Mouse (Mus musculus) hindbrain, embryonic 13.5 days (tissue): ENCODE results near the gene Klc4. TPM values are rescaled to one million over a fixed set of nuclear protein-coding genes. Genes with fewer than 3 reads are reported as not detected.

Experiments
- ATAC-seq: fragments of 200-750 bp; cut with Nextera tagmentation; 2 replicates; pipeline ENCODE4 v1.8.0; 2017; ENCODE audit warnings: moderate TSS enrichment; ENCODE audit not compliant: low FRiP score
- H3K27ac ChIP-seq: fragments of 300-500 bp; sonication (generic); 2 replicates; pipeline ENCODE4 v1.5.1; 2015; ENCODE audit warnings: inconsistent platforms, mild to moderate bottlenecking, moderate library complexity
- H3K27me3 ChIP-seq: fragments of 300-500 bp; sonication (generic); 2 replicates; pipeline ENCODE4 v1.6.1; 2015; ENCODE audit warnings: mild to moderate bottlenecking, inconsistent platforms
- H3K36me3 ChIP-seq: fragments of 300-500 bp; sonication (generic); 2 replicates; pipeline ENCODE4 v1.6.1; 2015; ENCODE audit warnings: mild to moderate bottlenecking, inconsistent platforms
- H3K4me1 ChIP-seq: fragments of 300-500 bp; sonication (generic); replicated peaks from 2 replicates; pipeline ENCODE4 v1.6.1; 2015; ENCODE audit warnings: inconsistent platforms
- H3K4me2 ChIP-seq: fragments of 300-500 bp; sonication (generic); 2 replicates; pipeline ENCODE4 v1.6.1; 2015; ENCODE audit warnings: inconsistent platforms, mild to moderate bottlenecking, moderate library complexity
- H3K4me3 ChIP-seq: fragments of 300-500 bp; sonication (generic); 2 replicates; pipeline ENCODE4 v1.5.1; 2015; ENCODE audit warnings: mild to moderate bottlenecking, inconsistent platforms
- H3K9ac ChIP-seq: fragments of 300-500 bp; sonication (generic); 2 replicates; pipeline ENCODE4 v1.6.1; 2015; ENCODE audit warnings: mild to moderate bottlenecking, inconsistent platforms
- H3K9me3 ChIP-seq: fragments of 300-500 bp; sonication (generic); 2 replicates; pipeline ENCODE4 v1.6.1; 2016; ENCODE audit warnings: inconsistent platforms
- WGBS: fragments of 180-500 bp; shearing (Covaris S2); methylation state at CpG from one replicate; pipeline ENCODE4 v1.1.7; 2015; 5-methylcytosine and 5-hydroxymethylcytosine counted together
- polyA plus RNA-seq: library from polyadenylated mRNA; unstranded; fragments of >200 nt; fragmentation: Nextera tagmentation; extraction: Ambion mirVana; gene quantifications from 2 replicates; pipeline ENCODE4 v1.2.1, GENCODE M21; 2015

Klc4 gene
- polyA plus RNA-seq, 1 experiment from 2014 or later, result 45.9 TPM

- Histone ChIP-seq H3K27me3 (no peaks in the 10 kb centered on the region), H3K9ac (no peak overlapping the region), H3K9me3 (no peaks in the 10 kb centered on the region), H3K4me1 (peaks cover 17% of the 10 kb centered on the region), H3K4me2 (no peak overlapping the region), H3K36me3 (peaks cover 44% of the 10 kb centered on the region), H3K27ac (no peak overlapping the region), H3K4me3 (no peak overlapping the region)
- ATAC-seq, result no peak
- WGBS, result 87% methylated on average over 19 of the region's 19 CpGs
Observed at GRCm38 (mm10) chr17:46591406-46591805, 54.4 kb downstream of the Klc4 start.

- no peak overlapping the region for H3K9ac ChIP-seq
- H3K27me3 ChIP-seq, result no peaks in the 10 kb centered on the region
- peaks cover 53% of the 10 kb centered on the region for H3K36me3 ChIP-seq
- no peaks in the 10 kb centered on the region for H3K9me3 ChIP-seq
- H3K27ac ChIP-seq, result no peak overlapping the region
- no peak overlapping the region for H3K4me3 ChIP-seq
- no peak overlapping the region for H3K4me2 ChIP-seq
- peaks cover 17% of the 10 kb centered on the region for H3K4me1 ChIP-seq
- no peak for ATAC-seq
- 84% methylated on average over 7 of the region's 7 CpGs for WGBS
Observed at GRCm38 (mm10) chr17:46590439-46590838, 55.4 kb downstream of the Klc4 start.

- Histone ChIP-seq H3K27me3 (no peaks in the 10 kb centered on the region), H3K36me3 (peaks cover 58% of the 10 kb centered on the region), H3K4me1 (peaks cover 12% of the 10 kb centered on the region), H3K27ac (no peak overlapping the region), H3K4me3 (no peak overlapping the region), H3K4me2 (no peak overlapping the region), H3K9ac (no peak overlapping the region), H3K9me3 (no peaks in the 10 kb centered on the region)
- ATAC-seq, result no peak
- 92% methylated on average over 16 of the region's 16 CpGs for WGBS
Observed at GRCm38 (mm10) chr17:46589635-46590314, 56.0 kb downstream of the Klc4 start.

DNA sequence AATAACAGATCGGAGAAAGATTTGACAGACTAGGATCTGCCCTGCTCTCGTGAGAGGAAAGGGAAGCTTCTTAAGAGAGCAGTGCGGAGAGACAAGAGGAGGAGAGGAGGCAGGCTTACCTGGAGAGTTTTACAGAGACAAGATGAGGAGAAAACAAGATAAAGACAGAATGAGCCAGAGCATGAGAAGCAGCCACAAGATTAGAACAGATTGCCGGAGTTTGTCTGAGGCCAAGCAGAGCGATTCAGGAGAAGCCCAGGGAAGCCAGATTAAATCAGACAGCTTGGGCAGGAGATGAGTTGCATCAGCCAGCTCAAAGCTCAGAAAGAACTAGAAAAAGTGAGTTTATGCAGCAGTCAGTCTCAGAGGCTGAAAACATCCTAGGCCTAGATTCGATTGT is 56.9 kb downstream of the Klc4 start:
- peaks cover 8% of the 10 kb centered on the region for H3K4me1 ChIP-seq
- no peak overlapping the region for H3K27ac ChIP-seq
- H3K4me2 ChIP-seq, result no peak overlapping the region
- H3K4me3 ChIP-seq, result no peak overlapping the region
- no peaks in the 10 kb centered on the region for H3K27me3 ChIP-seq
- H3K36me3 ChIP-seq, result peaks cover 61% of the 10 kb centered on the region
- no peak for ATAC-seq
- no peak overlapping the region for H3K9ac ChIP-seq
- WGBS, result 94% methylated on average over 6 of the region's 6 CpGs
- H3K9me3 ChIP-seq, result no peaks in the 10 kb centered on the region

GRCm38 (mm10) chr17:46588173-46588572 is 57.6 kb downstream of the Klc4 start:
- no peaks in the 10 kb centered on the region for H3K27me3 ChIP-seq
- no peak overlapping the region for H3K27ac ChIP-seq
- no peak overlapping the region for H3K4me3 ChIP-seq
- H3K4me2 ChIP-seq, result no peak overlapping the region
- peaks cover 5% of the 10 kb centered on the region for H3K4me1 ChIP-seq
- WGBS, result 83% methylated on average over 9 of the region's 9 CpGs
- no peak for ATAC-seq
- H3K9ac ChIP-seq, result no peak overlapping the region
- H3K9me3 ChIP-seq, result no peaks in the 10 kb centered on the region
- peaks cover 61% of the 10 kb centered on the region for H3K36me3 ChIP-seq

DNA sequence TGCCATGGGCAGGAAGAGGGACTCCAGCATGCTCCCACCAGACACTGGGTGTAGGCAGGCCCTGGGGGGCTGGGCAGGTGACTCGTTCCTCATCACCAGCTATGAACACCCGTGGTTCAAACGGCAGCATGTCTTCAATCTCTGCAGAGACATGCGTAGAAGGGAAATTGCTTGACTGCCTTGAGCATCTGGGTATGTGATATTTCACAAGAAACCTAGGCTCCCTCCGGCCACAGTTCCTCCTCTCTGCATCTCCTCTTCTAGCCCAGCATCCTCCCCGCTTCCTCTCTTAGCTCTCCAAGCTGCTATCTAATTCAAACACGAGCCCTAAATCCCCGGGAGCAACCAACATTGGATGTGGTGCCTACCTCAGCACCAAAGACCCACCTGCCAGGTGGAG is 59.5 kb downstream of the Klc4 start:
- Histone ChIP-seq H3K9me3 (no peaks in the 10 kb centered on the region), H3K36me3 (peaks cover 76% of the 10 kb centered on the region), H3K4me3 (no peak overlapping the region), H3K27ac (no peak overlapping the region), H3K4me1 (no peaks in the 10 kb centered on the region), H3K4me2 (no peak overlapping the region), H3K9ac (no peak overlapping the region), H3K27me3 (no peaks in the 10 kb centered on the region)
- 95% methylated on average over 8 of the region's 8 CpGs for WGBS
- ATAC-seq, result no peak

Other genes with a start within 250 kb of the Klc4 start
- gene Crip3, start 217.1 kb downstream of the Klc4 start, polyA plus RNA-seq, result 2.4 and 3.1 TPM in 2 replicates
- gene Slc22a7, start 207.6 kb downstream of the Klc4 start, polyA plus RNA-seq, result not detected in 2 replicates
- 4.6 and 4.7 TPM in 2 replicates for gene Ttbk1, start 158.3 kb downstream of the Klc4 start, polyA plus RNA-seq
- gene Dnph1, start 149.3 kb downstream of the Klc4 start, polyA plus RNA-seq, result 20.4 and 21.8 TPM in 2 replicates
- gene Cul9, start 99.6 kb downstream of the Klc4 start, polyA plus RNA-seq, result 17.1 and 21.6 TPM in 2 replicates
- gene Srf, start 89.8 kb downstream of the Klc4 start, polyA plus RNA-seq, result 4.6 and 4.8 TPM in 2 replicates
- 39.9 and 40.7 TPM in 2 replicates for gene Ptk7, start 16.5 kb downstream of the Klc4 start, polyA plus RNA-seq
- 73.5 and 75.6 TPM in 2 replicates for gene Mrpl2, start 207 bp upstream of the Klc4 start, polyA plus RNA-seq
- gene Cul7, start 4.3 kb upstream of the Klc4 start, polyA plus RNA-seq, result 40.0 and 41.2 TPM in 2 replicates
- gene Rrp36, start 28.3 kb upstream of the Klc4 start, polyA plus RNA-seq, result 52.3 and 56.2 TPM in 2 replicates
- 257 and 261 TPM in 2 replicates for gene Mea1, start 32.8 kb upstream of the Klc4 start, polyA plus RNA-seq
- 162 and 164 TPM in 2 replicates for gene Klhdc3, start 34.9 kb upstream of the Klc4 start, polyA plus RNA-seq
- 78.2 and 79.7 TPM in 2 replicates for gene Ppp2r5d, start 59.1 kb upstream of the Klc4 start, polyA plus RNA-seq
- gene Pex6, start 65.4 kb upstream of the Klc4 start, polyA plus RNA-seq, result 24.4 and 24.7 TPM in 2 replicates
- gene Gnmt, start 83.1 kb upstream of the Klc4 start, polyA plus RNA-seq, result 0.90 and 1.5 TPM in 2 replicates
- 66.1 and 67.1 TPM in 2 replicates for gene Cnpy3, start 106.2 kb upstream of the Klc4 start, polyA plus RNA-seq
- gene Ptcra, start 117.7 kb upstream of the Klc4 start, polyA plus RNA-seq, result 0.26 and 0.40 TPM in 2 replicates
- gene 2310039H08Rik, start 126.6 kb upstream of the Klc4 start, polyA plus RNA-seq, result 49.4 and 58.4 TPM in 2 replicates
- gene Rpl7l1, start 136.7 kb upstream of the Klc4 start, polyA plus RNA-seq, result 92.8 and 113 TPM in 2 replicates
- 5.9 and 7.8 TPM in 2 replicates for gene Bicral, start 212.5 kb upstream of the Klc4 start, polyA plus RNA-seq
- 58.7 and 63.7 TPM in 2 replicates for gene Tbcc, start 244.7 kb upstream of the Klc4 start, polyA plus RNA-seq